Mouse (Mus musculus): ENCODE results near the gene Olfr978. TPM values are rescaled to one million over a fixed set of nuclear protein-coding genes. Genes with fewer than 3 reads are reported as not detected.
"Not testable (repeated sequence)": the region's sequence is repeated elsewhere in the genome, so short reads cannot be mapped to it uniquely, and the experiment has no call there.

The Olfr978 gene
- total RNA-seq (2021), result not detected
- long read RNA-seq, experiment 1, result 0 reads
- long read RNA-seq, experiment 2, result 0 reads

GRCm38 (mm10) chr9:39991813-39992212 lies at the start of gene Olfr978:
Gene Olfr978, plus strand, starts transcription at chr9:39992113.
- intact Hi-C loops (cut with DNase I), result no loop called here

GRCm38 (mm10) chr9:39951946-39952345 lies 40.0 kb upstream of the Olfr978 start, which contains the start of gene Olfr975:
Gene Olfr975, minus strand, starts transcription at chr9:39952046.
- intact Hi-C loops (cut with DNase I), result no loop called here
- no peak for DNase-seq

More at GRCm38 (mm10) chr9:39991813-39992212, at the start of gene Olfr978:
- DNase-seq, result no peak

- DNase-seq; intact Hi-C loops (cut with DNase I): not testable (repeated sequence)
These were observed 30.9 kb upstream of the Olfr978 start, which contains the start of gene Olfr976 for GRCm38 (mm10) chr9:39961033-39961432. Gene Olfr976, minus strand, starts transcription at chr9:39961133.

GRCm38 (mm10) chr9:39976581-39977145 lies 15.2 kb upstream of the Olfr978 start:
- intact Hi-C loops (cut with DNase I), result not testable (repeated sequence)

GRCm38 (mm10) chr9:40003365-40003764 lies 11.5 kb downstream of the Olfr978 start, which contains the start of gene Olfr979:
Gene Olfr979, minus strand, starts transcription at chr9:40003465.
- no peak for DNase-seq
- intact Hi-C loops (cut with DNase I), result no loop called here

More at GRCm38 (mm10) chr9:39976581-39977145, 15.2 kb upstream of the Olfr978 start:
- DNase-seq, result not testable (repeated sequence)

- no peak for DNase-seq
- intact Hi-C loops (cut with DNase I), result no loop called here
These were observed 17.6 kb downstream of the Olfr978 start, which contains the start of gene Olfr980 for GRCm38 (mm10) chr9:40009482-40009881. Gene Olfr980, minus strand, starts transcription at chr9:40009582.

- no peak for DNase-seq
- intact Hi-C loops (cut with DNase I), result no loop called here
These were observed 29.3 kb downstream of the Olfr978 start, which contains the start of gene Olfr981 for GRCm38 (mm10) chr9:40021164-40021563. Gene Olfr981, plus strand, starts transcription at chr9:40021464.

Other genes starting within 250 kb of the Olfr978 start
- gene Olfr967, start 245.9 kb upstream of the Olfr978 start, total RNA-seq (2021), result not detected
- gene Olfr968, start 208.9 kb upstream of the Olfr978 start, total RNA-seq (2021), result not detected
- not detected for gene Olfr969, start 201.2 kb upstream of the Olfr978 start, total RNA-seq (2021)
- gene Olfr970, start 183.3 kb upstream of the Olfr978 start, total RNA-seq (2021), result not detected
- not detected for gene Olfr971, start 155.2 kb upstream of the Olfr978 start, total RNA-seq (2021)
- gene Olfr972, start 125.7 kb upstream of the Olfr978 start, total RNA-seq (2021), result not detected
- not detected for gene Olfr229, start 84.8 kb upstream of the Olfr978 start, total RNA-seq (2021)
- not detected for gene Olfr974, start 54.6 kb upstream of the Olfr978 start, total RNA-seq (2021)
- gene Olfr975, start 40.1 kb upstream of the Olfr978 start, total RNA-seq (2021), result not detected
- not detected for gene Olfr976, start 31.0 kb upstream of the Olfr978 start, total RNA-seq (2021)
- not detected for gene Olfr979, start 11.4 kb downstream of the Olfr978 start, total RNA-seq (2021)
- gene Olfr980, start 17.5 kb downstream of the Olfr978 start, total RNA-seq (2021), result not detected
- not detected for gene Olfr981, start 29.4 kb downstream of the Olfr978 start, total RNA-seq (2021)
- not detected for gene Olfr982, start 81.7 kb downstream of the Olfr978 start, total RNA-seq (2021)
- not detected for gene Olfr983, start 101.5 kb downstream of the Olfr978 start, total RNA-seq (2021)
- not detected for gene Olfr984, start 122.1 kb downstream of the Olfr978 start, total RNA-seq (2021)
- gene Olfr985, start 138.1 kb downstream of the Olfr978 start, total RNA-seq (2021), result not detected
- gene Tmem225, start 156.0 kb downstream of the Olfr978 start, total RNA-seq (2021), result not detected
- gene Olfr986, start 188.8 kb downstream of the Olfr978 start, total RNA-seq (2021), result not detected
- 1 to 10 TPM; 1.4 to 1.6 TPM for gene Zfp202, start 200.2 kb downstream of the Olfr978 start, total RNA-seq (2021)

Data from gastrocnemius, postnatal 36 days (tissue).